Comparison of ENCODE assay signal across 9 mouse cellular contexts in genomic region chr5:111341609-111342008, GRCm38 (mm10). TPM values are rescaled to one million over a fixed set of nuclear protein-coding genes. Genes with fewer than 3 reads are reported as not detected.
DNase-seq lines count a peak whose midpoint lies in the region; ATAC-seq and TF ChIP-seq lines count a peak whose summit lies in the region.
"Had no signal": no experiment of that assay in that cellular context is flagged by ENCODE, and none has a peak within 500 bp of the region (broad histone marks: within the 10 kb centered on the region; RNA-seq: fewer than 3 reads in every experiment).

No protein-coding gene starts in this region.

- H3K4me3 ChIP-seq in liver, postnatal 0 days (ENCODE audit: low read depth, low read length), result no peak overlapping the region
- H3K4me3 ChIP-seq in liver, embryonic 11.5 days (ENCODE audit: low read depth, low read length), result no peak overlapping the region

- H3K4me1 ChIP-seq in liver, postnatal 0 days (ENCODE audit: insufficient read depth), result 0 out of 2 replicates have a peak, but pooled peaks cover 4% of the 10 kb centered on the region
- H3K4me1 ChIP-seq in liver, embryonic 11.5 days (replicated peaks; ENCODE audit: control insufficient read depth, insufficient read depth, low read length), result no peaks in the 10 kb centered on the region

- 52% methylated on average over 5 of the region's 5 CpGs for WGBS in liver, postnatal 0 days (ENCODE audit: insufficient replicate concordance)
- 52% methylated on average over 5 of the region's 5 CpGs for WGBS in liver, embryonic 11.5 days

- H3K27me3 ChIP-seq in liver, postnatal 0 days (ENCODE audit: insufficient read depth, low read length), result no peaks in the 10 kb centered on the region
- H3K27me3 ChIP-seq in liver, embryonic 11.5 days (replicated peaks; ENCODE audit: control insufficient read depth, insufficient read depth, low read length), result no peaks in the 10 kb centered on the region

- H3K9me3 ChIP-seq in liver, postnatal 0 days (ENCODE audit: low read length), result no peaks in the 10 kb centered on the region
- H3K9me3 ChIP-seq in liver, embryonic 11.5 days (ENCODE audit: control insufficient read depth, low read length), result no peaks in the 10 kb centered on the region

- peak; percentile 82 for TF ChIP-seq CTCF in liver, postnatal 0 days (IDR thresholded peaks at IDR 0.05; ENCODE audit: low read depth)

- no peak for ATAC-seq in liver, postnatal 0 days
- no peak for ATAC-seq in liver, embryonic 11.5 days (replicated peaks; ENCODE audit: low FRiP score)
- 0 out of 2 replicates have a peak, but pooled peaks have one; percentile 32 for ATAC-seq in megakaryocyte-erythroid progenitor cell, adult 5-6 weeks (replicated peaks; ENCODE audit: low FRiP score, low TSS enrichment, poor library complexity, severe bottlenecking)

- intact Hi-C loops in left cerebral cortex, postnatal 36 days (cut with DNase I), result loop anchor here (5.0 kb wide), 1 partner anchor 69 kb away; no protein-coding TSS in a partner anchor

- DNase-seq in cerebellum, postnatal 14 days, result peak; percentile 54 to 55
- no peak for DNase-seq in cerebellum, adult 11 months
- no peak for DNase-seq in liver, postnatal 0 days
- DNase-seq in liver, embryonic 11.5 days (ENCODE audit: low spot score), result no peak
- peak; percentile 71 for DNase-seq in embryo, embryonic 11 days
- no peak for DNase-seq in right cerebral cortex, adult 2 months (ENCODE audit: low spot score in 2 of 2)
- no peak for DNase-seq in left cerebral cortex, postnatal 36 days (ENCODE audit: low spot score in 2 of 2)

- H3K4me2 ChIP-seq in liver, postnatal 0 days (ENCODE audit: low read depth, low read length), result no peak overlapping the region
- no peak overlapping the region for H3K4me2 ChIP-seq in liver, embryonic 11.5 days

- H3K36me3 ChIP-seq in liver, postnatal 0 days (replicated peaks; ENCODE audit: insufficient read depth, low read length), result peaks cover 47% of the 10 kb centered on the region
- peaks cover 23% of the 10 kb centered on the region for H3K36me3 ChIP-seq in liver, embryonic 11.5 days (ENCODE audit: control insufficient read depth, insufficient read depth, low read length)

- no peak overlapping the region for H3K9ac ChIP-seq in liver, postnatal 0 days (replicated peaks)
- no peak overlapping the region for H3K9ac ChIP-seq in liver, embryonic 11.5 days (ENCODE audit: low read depth, low read length)

- TF ChIP-seq EP300 in liver, postnatal 0 days (IDR thresholded peaks at IDR 0.05; ENCODE audit: low read depth), result no peak

- H3K27ac ChIP-seq in liver, postnatal 0 days (ENCODE audit: low read depth), result no peak overlapping the region
- H3K27ac ChIP-seq in liver, embryonic 11.5 days (ENCODE audit: low read depth, low read length), result no peak overlapping the region
- H3K27ac ChIP-seq: macrophage had no signal

RNA-seq across cellular contexts. Expression of gene Pitpnb, which starts 11.0 kb away (rescaled TPM):
- 37.6 and 40.2 TPM in 2 replicates for polyA plus RNA-seq in liver, postnatal 0 days (2015; fragmentation: Nextera tagmentation; extraction: Ambion mirVana)
- polyA plus RNA-seq in liver, embryonic 11.5 days (2014; fragmentation: Nextera tagmentation; extraction: Ambion mirVana), result 81.0 and 85.3 TPM in 2 replicates
- total RNA-seq in megakaryocyte-erythroid progenitor cell, adult 5-6 weeks (2014; fragmentation: Nextera tagmentation), result 53.8 and 59.5 TPM in 2 replicates
- total RNA-seq in megakaryocyte-erythroid progenitor cell, adult 5-6 weeks (2017), result 24.2 TPM in 2 replicates
- total RNA-seq in left cerebral cortex, postnatal 36 days (2021), result 10 to 100 TPM; 84.4 to 86.0 TPM

Comparison
In these comparisons a context has a peak if more than half of its experiments do, and no peak if none do; other contexts are left out.
1. DNase-seq: peak in cerebellum, postnatal 14 days (2 of 2) and embryo, embryonic 11 days (single experiment); none in cerebellum, adult 11 months (single experiment), liver, postnatal 0 days (single experiment), liver, embryonic 11.5 days (single experiment), right cerebral cortex, adult 2 months (0 of 2) and left cerebral cortex, postnatal 36 days (0 of 2).